In the genomic region with DNA sequence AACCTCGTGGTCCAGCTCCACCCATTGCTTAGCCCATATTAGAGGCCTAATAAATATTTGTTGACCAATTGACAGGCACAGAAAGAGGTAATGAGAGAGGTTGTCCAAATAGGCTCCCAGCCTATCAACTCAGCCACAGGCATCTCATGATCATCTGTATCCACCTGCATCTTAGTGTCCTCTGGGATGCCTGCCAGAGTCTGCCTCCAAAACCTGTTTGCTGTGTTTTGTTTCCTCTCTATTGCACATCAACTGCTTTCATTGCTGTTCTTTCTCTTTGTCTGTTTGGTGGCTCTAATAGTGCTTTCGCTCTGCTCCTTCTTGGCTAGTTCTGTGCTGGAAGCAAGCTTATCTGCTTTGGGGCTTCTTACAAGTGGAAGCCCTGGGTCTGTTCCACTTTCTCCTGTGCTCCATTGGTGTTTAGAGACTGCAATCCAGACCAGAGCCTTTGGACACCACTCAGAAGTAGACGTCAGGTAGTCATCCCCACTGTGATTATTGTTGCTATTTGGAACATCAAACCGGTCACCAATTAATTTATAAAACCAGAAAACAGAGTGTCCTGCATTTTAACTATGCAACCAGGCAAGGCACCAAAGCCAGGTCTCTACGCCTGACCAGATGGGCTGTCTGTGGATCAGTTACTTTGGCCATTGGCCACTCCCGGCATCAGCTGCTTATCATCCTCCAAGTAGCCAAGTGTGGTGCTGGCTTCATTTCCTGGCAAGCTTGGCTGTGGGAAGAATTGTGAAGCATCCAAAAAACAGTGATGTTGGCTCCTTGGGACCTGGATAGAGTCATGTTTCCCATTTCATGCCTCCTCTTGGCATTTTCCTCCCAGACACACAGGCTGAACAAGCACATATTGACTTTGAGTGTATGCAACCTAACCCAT, we compare ENCODE assay signal across 17 mouse cellular contexts.
DNase-seq lines count a peak whose midpoint lies in the region; ATAC-seq and TF ChIP-seq lines count a peak whose summit lies in the region.
"Had no signal": no experiment of that assay in that cellular context is flagged by ENCODE, and none has a peak within 500 bp of the region (broad histone marks: within the 10 kb centered on the region; RNA-seq: fewer than 3 reads in every experiment).

No protein-coding gene starts in this region.

- H3K36me3 ChIP-seq in forebrain, postnatal 0 days (ENCODE audit: insufficient read depth), result no peaks in the 10 kb centered on the region
- no peaks in the 10 kb centered on the region for H3K36me3 ChIP-seq in forebrain, embryonic 11.5 days (ENCODE audit: control insufficient read depth, insufficient read depth, low read length)
- no peaks in the 10 kb centered on the region for H3K36me3 ChIP-seq in midbrain, embryonic 14.5 days (ENCODE audit: control insufficient read depth, insufficient read depth, low read length)
- no peaks in the 10 kb centered on the region for H3K36me3 ChIP-seq in midbrain, embryonic 11.5 days (ENCODE audit: control insufficient read depth, insufficient read depth, low read length)
- H3K36me3 ChIP-seq: embryonic facial prominence, embryonic 13.5 days; G1E; hindbrain, embryonic 13.5 days; limb, embryonic 12.5 days had no signal

- no peak overlapping the region for H3K9ac ChIP-seq in forebrain, postnatal 0 days
- H3K9ac ChIP-seq in forebrain, embryonic 11.5 days (ENCODE audit: low read length), result no peak overlapping the region
- no peak overlapping the region for H3K9ac ChIP-seq in midbrain, embryonic 14.5 days (replicated peaks; ENCODE audit: low read length)
- H3K9ac ChIP-seq in midbrain, embryonic 11.5 days (ENCODE audit: low read length), result no peak overlapping the region
- H3K9ac ChIP-seq: embryonic facial prominence, embryonic 13.5 days; hindbrain, embryonic 13.5 days; limb, embryonic 12.5 days had no signal

- H3K4me3 ChIP-seq in forebrain, postnatal 0 days (ENCODE audit: low read depth, low read length), result no peak overlapping the region
- no peak overlapping the region for H3K4me3 ChIP-seq in forebrain, embryonic 11.5 days (ENCODE audit: low read depth, low read length)
- no peak overlapping the region for H3K4me3 ChIP-seq in midbrain, embryonic 14.5 days (replicated peaks; ENCODE audit: low read depth, low read length)
- H3K4me3 ChIP-seq in midbrain, embryonic 11.5 days (ENCODE audit: low read depth, low read length), result no peak overlapping the region
- H3K4me3 ChIP-seq: embryonic facial prominence, embryonic 13.5 days; hindbrain, embryonic 13.5 days; limb, embryonic 12.5 days; megakaryocyte, embryonic 14.5 days had no signal

- no peak overlapping the region for H3K4me2 ChIP-seq in forebrain, postnatal 0 days (ENCODE audit: low read depth)
- H3K4me2 ChIP-seq in forebrain, embryonic 11.5 days (ENCODE audit: low read depth, low read length, severe bottlenecking), result no peak overlapping the region
- H3K4me2 ChIP-seq in midbrain, embryonic 14.5 days (ENCODE audit: low read length), result no peak overlapping the region
- no peak overlapping the region for H3K4me2 ChIP-seq in midbrain, embryonic 11.5 days
- H3K4me2 ChIP-seq: embryonic facial prominence, embryonic 13.5 days; hindbrain, embryonic 13.5 days; limb, embryonic 12.5 days had no signal

- no peaks in the 10 kb centered on the region for H3K27me3 ChIP-seq in forebrain, postnatal 0 days (ENCODE audit: insufficient read depth, low read length)
- no peaks in the 10 kb centered on the region for H3K27me3 ChIP-seq in forebrain, embryonic 11.5 days (ENCODE audit: control insufficient read depth, insufficient read depth, low read length)
- H3K27me3 ChIP-seq in midbrain, embryonic 14.5 days (ENCODE audit: control insufficient read depth, insufficient read depth, low read length), result no peaks in the 10 kb centered on the region
- no peaks in the 10 kb centered on the region for H3K27me3 ChIP-seq in midbrain, embryonic 11.5 days (ENCODE audit: control insufficient read depth, insufficient read depth, low read length)
- H3K27me3 ChIP-seq: embryonic facial prominence, embryonic 13.5 days; hindbrain, embryonic 13.5 days; limb, embryonic 12.5 days; megakaryocyte, embryonic 14.5 days had no signal

- no peaks in the 10 kb centered on the region for H3K9me3 ChIP-seq in forebrain, postnatal 0 days (ENCODE audit: low read length)
- H3K9me3 ChIP-seq in forebrain, embryonic 11.5 days (ENCODE audit: control insufficient read depth, low read length), result no peaks in the 10 kb centered on the region
- no peaks in the 10 kb centered on the region for H3K9me3 ChIP-seq in midbrain, embryonic 14.5 days (ENCODE audit: control insufficient read depth, low read length)
- H3K9me3 ChIP-seq in midbrain, embryonic 11.5 days (ENCODE audit: control insufficient read depth, low read length), result no peaks in the 10 kb centered on the region
- H3K9me3 ChIP-seq: embryonic facial prominence, embryonic 13.5 days; hindbrain, embryonic 13.5 days; limb, embryonic 12.5 days; megakaryocyte, embryonic 14.5 days had no signal

- H3K27ac ChIP-seq in forebrain, postnatal 0 days (ENCODE audit: low read depth, low read length), result peak overlapping the region; percentile 40
- H3K27ac ChIP-seq in forebrain, embryonic 11.5 days (ENCODE audit: low read depth, low read length), result no peak overlapping the region
- H3K27ac ChIP-seq in midbrain, embryonic 14.5 days (replicated peaks; ENCODE audit: low read depth, low read length), result no peak overlapping the region
- no peak overlapping the region for H3K27ac ChIP-seq in midbrain, embryonic 11.5 days (ENCODE audit: low read depth, low read length)
- H3K27ac ChIP-seq: embryonic facial prominence, embryonic 13.5 days; hindbrain, embryonic 13.5 days; limb, embryonic 12.5 days had no signal

- WGBS in forebrain, postnatal 0 days, result 62% methylated on average over 6 of the region's 6 CpGs
- WGBS in forebrain, embryonic 11.5 days, result 88% methylated on average over 6 of the region's 6 CpGs
- WGBS in midbrain, embryonic 14.5 days, result 88% methylated on average over 6 of the region's 6 CpGs
- 88% methylated on average over 6 of the region's 6 CpGs for WGBS in midbrain, embryonic 11.5 days

- no peaks in the 10 kb centered on the region for H3K4me1 ChIP-seq in forebrain, postnatal 0 days (ENCODE audit: insufficient read depth)
- no peaks in the 10 kb centered on the region for H3K4me1 ChIP-seq in forebrain, embryonic 11.5 days (replicated peaks; ENCODE audit: control insufficient read depth, insufficient read depth, low read length)
- no peaks in the 10 kb centered on the region for H3K4me1 ChIP-seq in midbrain, embryonic 14.5 days (ENCODE audit: control insufficient read depth, insufficient read depth, low read length)
- H3K4me1 ChIP-seq in midbrain, embryonic 11.5 days (ENCODE audit: control insufficient read depth, insufficient read depth, low read length), result no peaks in the 10 kb centered on the region
- H3K4me1 ChIP-seq: embryonic facial prominence, embryonic 13.5 days; hindbrain, embryonic 13.5 days; limb, embryonic 12.5 days; megakaryocyte, embryonic 14.5 days had no signal

- peak; percentile 79 for DNase-seq in forebrain, postnatal 0 days
- DNase-seq in forebrain, embryonic 11.5 days (ENCODE audit: low spot score), result no peak
- DNase-seq in midbrain, embryonic 14.5 days, result peak; percentile 15
- no peak for DNase-seq in midbrain, embryonic 11.5 days (ENCODE audit: low spot score, missing footprints)
- peak; percentile 88 for DNase-seq in cerebellum, adult 9-10 months
- DNase-seq in heart, postnatal 36 days, result peak; percentile 3 to 12
- DNase-seq in lung, postnatal 14 days, result no peak
- DNase-seq in frontal cortex, postnatal 14 days (ENCODE audit: low spot score in 2 of 2), result no peak
- DNase-seq: B cell, adult 2 months; kidney, adult 8-10 months; lung, adult 18-20 months; thymus, postnatal 25 days had no signal

- intact Hi-C loops in heart, postnatal 36 days (cut with DNase I), result no loop called here

- TF ChIP-seq CTCF in forebrain, postnatal 0 days (IDR thresholded peaks at IDR 0.05; ENCODE audit: low read depth), result no peak

- ATAC-seq in forebrain, postnatal 0 days, result peak; percentile 34; the same call in 1 of the 2 replicates
- no peak for ATAC-seq in forebrain, embryonic 11.5 days (replicated peaks; ENCODE audit: low FRiP score)
- no peak for ATAC-seq in midbrain, embryonic 14.5 days (ENCODE audit: low FRiP score, low TSS enrichment)
- ATAC-seq in midbrain, embryonic 11.5 days (ENCODE audit: low FRiP score), result no peak

Comparison
In these comparisons a context has a peak if more than half of its experiments do, and no peak if none do; other contexts are left out.
1. DNase-seq: peak in forebrain, postnatal 0 days (single experiment), midbrain, embryonic 14.5 days (single experiment), cerebellum, adult 9-10 months (single experiment) and heart, postnatal 36 days (2 of 2); none in forebrain, embryonic 11.5 days (single experiment), midbrain, embryonic 11.5 days (single experiment), lung, postnatal 14 days (single experiment) and frontal cortex, postnatal 14 days (0 of 2).